Mouse (Mus musculus) retina, adult 2 months (tissue): ENCODE data around the gene Sh2d2a.
A peak's percentile ranks its signal among the peaks of the same experiment; 100 is the strongest.
"Not testable (repeated sequence)": the region's sequence is repeated elsewhere in the genome, so short reads cannot be mapped to it uniquely, and the experiment has no call there.

Experiments used
- DNase-seq: peaks from one replicate; pipeline ENCODE4 v3.0.0-alpha.2; 2012; ENCODE audit warnings: low read depth, low spot score

Sh2d2a gene

GRCm38 (mm10) chr3:87846650-87847110 is at the start of gene Sh2d2a:
Sh2d2a (plus strand) TSS chr3:87846755.
- no peak for DNase-seq

- DNase-seq = no peak
Measured at GRCm38 (mm10) chr3:87801681-87802080, 44.9 kb upstream of the Sh2d2a start.

GRCm38 (mm10) chr3:87804038-87804677 is 42.4 kb upstream of the Sh2d2a start:
- DNase-seq = no peak

GRCm38 (mm10) chr3:87809322-87809962 is 37.1 kb upstream of the Sh2d2a start:
- no peak for DNase-seq

GRCm38 (mm10) chr3:87811297-87811696 is 35.3 kb upstream of the Sh2d2a start:
- DNase-seq = no peak

- DNase-seq = no peak
Measured at GRCm38 (mm10) chr3:87812413-87812812, 34.1 kb upstream of the Sh2d2a start.

GRCm38 (mm10) chr3:87812873-87813272 is 33.7 kb upstream of the Sh2d2a start:
- no peak for DNase-seq

GRCm38 (mm10) chr3:87816166-87816565 is 30.4 kb upstream of the Sh2d2a start:
- DNase-seq = no peak

GRCm38 (mm10) chr3:87816646-87817093 is 29.9 kb upstream of the Sh2d2a start:
- peak; percentile 58 for DNase-seq

- DNase-seq = no peak
Measured at GRCm38 (mm10) chr3:87818226-87818625, 28.3 kb upstream of the Sh2d2a start.

- not testable (repeated sequence) for DNase-seq
Measured at GRCm38 (mm10) chr3:87824206-87824605, 22.3 kb upstream of the Sh2d2a start, which contains the start of gene Pear1. Pear1 (minus strand) TSS chr3:87824306.

GRCm38 (mm10) chr3:87828435-87828834 is 18.1 kb upstream of the Sh2d2a start:
- no peak for DNase-seq

GRCm38 (mm10) chr3:87829025-87829424 is 17.5 kb upstream of the Sh2d2a start:
- no peak for DNase-seq

GRCm38 (mm10) chr3:87832109-87832859 is 14.3 kb upstream of the Sh2d2a start:
- DNase-seq = no peak

GRCm38 (mm10) chr3:87833482-87833881 is 13.1 kb upstream of the Sh2d2a start:
- DNase-seq = no peak

GRCm38 (mm10) chr3:87838622-87839021 is 7.9 kb upstream of the Sh2d2a start:
- DNase-seq = peak; percentile 52

GRCm38 (mm10) chr3:87840858-87841257 is 5.7 kb upstream of the Sh2d2a start:
- no peak for DNase-seq

- no peak for DNase-seq
Measured at GRCm38 (mm10) chr3:87844981-87845380, 1.6 kb upstream of the Sh2d2a start.

GRCm38 (mm10) chr3:87846186-87846585 is 369 bp upstream of the Sh2d2a start:
- no peak for DNase-seq

GRCm38 (mm10) chr3:87847680-87848079 is 1.1 kb downstream of the Sh2d2a start:
- no peak for DNase-seq

- no peak for DNase-seq
Measured at GRCm38 (mm10) chr3:87849117-87849516, 2.6 kb downstream of the Sh2d2a start.

- DNase-seq = no peak
Measured at GRCm38 (mm10) chr3:87854795-87855568, 8.4 kb downstream of the Sh2d2a start.
